Mouse (Mus musculus): ENCODE data around the gene Plch2. TPM values are rescaled to one million over a fixed set of nuclear protein-coding genes. Genes with fewer than 3 reads are reported as not detected.

Plch2 gene
- polyA plus RNA-seq, 1 experiment from 2014 or later: 3.5 TPM

GRCm38 (mm10) chr4:154972546-154972945, 84.0 kb downstream of the Plch2 start:
- H3K36me3 ChIP-seq (replicated peaks): peaks cover 98% of the 10 kb centered on the region
- WGBS: 96% methylated on average over 12 of the region's 12 CpGs
- H3K27me3 ChIP-seq (replicated peaks; ENCODE audit: low read depth, poor library complexity, severe bottlenecking): no peaks in the 10 kb centered on the region
- H3K27ac ChIP-seq (replicated peaks): no peak overlapping the region
- DNase-seq (ENCODE audit: low spot score): no peak
- H3K4me1 ChIP-seq: peaks cover under 1% of the 10 kb centered on the region; the same call in 1 of the 2 replicates
- no peak overlapping the region for H3K4me3 ChIP-seq
- no peaks in the 10 kb centered on the region for H3K9me3 ChIP-seq

DNA sequence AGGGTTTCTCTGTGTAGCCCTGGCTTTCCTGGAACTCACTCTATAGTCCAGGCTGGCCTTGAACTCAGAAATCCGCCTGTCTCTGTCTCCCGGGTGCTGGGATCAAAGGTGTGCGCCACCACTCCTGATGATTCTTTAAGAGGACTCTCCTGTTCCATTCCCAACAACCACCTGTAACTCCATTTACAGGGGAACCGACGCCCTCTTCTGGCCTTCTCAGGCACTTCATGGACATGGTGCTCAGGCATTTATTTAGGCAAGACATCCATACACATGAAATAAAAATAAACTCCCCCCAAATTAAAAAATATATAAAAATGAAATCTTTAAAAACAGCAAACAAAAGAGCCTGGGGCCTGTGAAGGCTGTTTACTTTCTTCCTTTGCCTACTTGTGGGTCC, 89.4 kb downstream of the Plch2 start:
- Histone ChIP-seq H3K27ac (replicated peaks) (no peak overlapping the region), H3K4me3 (no peak overlapping the region), H3K36me3 (replicated peaks) (peaks cover 65% of the 10 kb centered on the region), H3K4me1 (peaks cover 45% of the 10 kb centered on the region), H3K9me3 (no peaks in the 10 kb centered on the region), H3K27me3 (replicated peaks; ENCODE audit: low read depth, poor library complexity, severe bottlenecking) (peaks cover 18% of the 10 kb centered on the region)
- DNase-seq (ENCODE audit: low spot score): no peak
- 56% methylated on average over 5 of the region's 5 CpGs for WGBS

- Histone ChIP-seq H3K4me3 (peak overlapping the region; percentile 91), H3K4me1 (peaks cover 58% of the 10 kb centered on the region), H3K9me3 (no peaks in the 10 kb centered on the region), H3K27ac (replicated peaks) (no peak overlapping the region), H3K36me3 (replicated peaks) (peaks cover 60% of the 10 kb centered on the region), H3K27me3 (replicated peaks; ENCODE audit: low read depth, poor library complexity, severe bottlenecking) (peaks cover 31% of the 10 kb centered on the region)
- no peak for DNase-seq (ENCODE audit: low spot score)
- WGBS: 82% methylated on average over 3 of the region's 3 CpGs
Observed at GRCm38 (mm10) chr4:154965856-154966255, 90.7 kb downstream of the Plch2 start.

- Histone ChIP-seq H3K27me3 (replicated peaks; ENCODE audit: low read depth, poor library complexity, severe bottlenecking) (peaks cover 42% of the 10 kb centered on the region), H3K4me1 (peaks cover 70% of the 10 kb centered on the region), H3K36me3 (replicated peaks) (peaks cover 49% of the 10 kb centered on the region), H3K9me3 (no peaks in the 10 kb centered on the region), H3K27ac (replicated peaks) (peak overlapping the region; percentile 98), H3K4me3 (peak overlapping the region; percentile 91)
- WGBS: 1% methylated on average over 36 of the region's 36 CpGs
- DNase-seq (ENCODE audit: low spot score): no peak
Observed at GRCm38 (mm10) chr4:154964581-154965235, 91.9 kb downstream of the Plch2 start.

- Histone ChIP-seq H3K4me3 (peak within 1 kb of the TSS; percentile 91), H3K27ac (replicated peaks) (peak within 1 kb of the TSS; percentile 98), H3K4me1 (peaks cover 76% of the 10 kb centered on the region), H3K36me3 (replicated peaks) (peaks cover 42% of the 10 kb centered on the region), H3K9me3 (no peaks in the 10 kb centered on the region), H3K27me3 (replicated peaks; ENCODE audit: low read depth, poor library complexity, severe bottlenecking) (peaks cover 49% of the 10 kb centered on the region)
- DNase-seq (ENCODE audit: low spot score): peak; percentile 92
- under 1% methylated on average over 66 of the region's 66 CpGs for WGBS
Observed at GRCm38 (mm10) chr4:154963901-154964580, 92.5 kb downstream of the Plch2 start, which contains the start of gene Pank4. TSS of gene Pank4 (plus strand) at chr4:154964123.

- Histone ChIP-seq H3K36me3 (replicated peaks) (peaks cover 36% of the 10 kb centered on the region), H3K27ac (replicated peaks) (peak overlapping the region; percentile 98), H3K4me3 (peak overlapping the region; percentile 91), H3K27me3 (replicated peaks; ENCODE audit: low read depth, poor library complexity, severe bottlenecking) (peaks cover 56% of the 10 kb centered on the region), H3K9me3 (no peaks in the 10 kb centered on the region), H3K4me1 (peaks cover 84% of the 10 kb centered on the region)
- WGBS: 30% methylated on average over 11 of the region's 11 CpGs
- DNase-seq (ENCODE audit: low spot score): no peak
Observed at GRCm38 (mm10) chr4:154963190-154963836, 93.3 kb downstream of the Plch2 start.

DNA sequence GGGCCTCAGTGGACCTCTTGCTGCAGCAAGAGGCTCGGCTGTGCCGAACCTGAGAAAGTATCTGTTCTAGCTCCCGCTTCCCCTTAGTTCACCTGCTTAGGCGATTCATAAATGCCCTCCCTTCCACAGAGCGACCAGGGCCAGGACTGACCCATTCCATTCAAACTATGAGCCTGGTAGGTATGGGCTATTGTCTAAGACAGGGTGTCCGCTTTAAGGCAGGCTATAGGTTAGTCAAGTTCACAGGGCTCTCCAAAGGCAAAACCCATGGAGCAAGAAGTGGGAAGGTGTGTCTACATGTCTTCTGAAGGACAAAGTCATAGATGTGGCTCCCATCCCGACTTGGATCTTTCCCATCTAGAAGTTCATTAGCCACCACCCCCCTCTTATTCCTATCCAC, 93.9 kb downstream of the Plch2 start:
- Histone ChIP-seq H3K36me3 (replicated peaks) (peaks cover 30% of the 10 kb centered on the region), H3K27me3 (replicated peaks; ENCODE audit: low read depth, poor library complexity, severe bottlenecking) (peaks cover 62% of the 10 kb centered on the region), H3K4me1 (peaks cover 90% of the 10 kb centered on the region), H3K27ac (replicated peaks) (peak overlapping the region; percentile 98), H3K4me3 (peak overlapping the region; percentile 91), H3K9me3 (no peaks in the 10 kb centered on the region)
- no peak for DNase-seq (ENCODE audit: low spot score)
- WGBS: 73% methylated on average over 7 of the region's 7 CpGs

- H3K9me3 ChIP-seq: no peaks in the 10 kb centered on the region
- 15% methylated on average over 13 of the region's 13 CpGs for WGBS
- peak overlapping the region; percentile 98 for H3K27ac ChIP-seq (replicated peaks)
- no peak for DNase-seq (ENCODE audit: low spot score)
- H3K4me3 ChIP-seq: peak overlapping the region; percentile 91
- peaks cover 23% of the 10 kb centered on the region for H3K36me3 ChIP-seq (replicated peaks)
- peaks cover 70% of the 10 kb centered on the region for H3K27me3 ChIP-seq (replicated peaks; ENCODE audit: low read depth, poor library complexity, severe bottlenecking)
- peaks cover 95% of the 10 kb centered on the region for H3K4me1 ChIP-seq
Observed at GRCm38 (mm10) chr4:154961911-154962310, 94.7 kb downstream of the Plch2 start.

GRCm38 (mm10) chr4:154961226-154961738, 95.3 kb downstream of the Plch2 start:
- peak; percentile 71 for DNase-seq (ENCODE audit: low spot score)
- Histone ChIP-seq H3K4me1 (peaks cover 93% of the 10 kb centered on the region), H3K27ac (replicated peaks) (peak overlapping the region; percentile 98), H3K36me3 (replicated peaks) (peaks cover 17% of the 10 kb centered on the region), H3K27me3 (replicated peaks; ENCODE audit: low read depth, poor library complexity, severe bottlenecking) (peaks cover 76% of the 10 kb centered on the region), H3K9me3 (no peaks in the 10 kb centered on the region), H3K4me3 (peak overlapping the region; percentile 91)
- under 1% methylated on average over 47 of the region's 47 CpGs for WGBS

- H3K4me1 ChIP-seq: peaks cover 88% of the 10 kb centered on the region
- H3K27me3 ChIP-seq (replicated peaks; ENCODE audit: low read depth, poor library complexity, severe bottlenecking): peaks cover 82% of the 10 kb centered on the region
- peak within 1 kb of the TSS; percentile 98 for H3K27ac ChIP-seq (replicated peaks)
Observed at GRCm38 (mm10) chr4:154960690-154961225, 95.8 kb downstream of the Plch2 start, which contains the start of gene Hes5. TSS of gene Hes5 (plus strand) at chr4:154960923.

DNA sequence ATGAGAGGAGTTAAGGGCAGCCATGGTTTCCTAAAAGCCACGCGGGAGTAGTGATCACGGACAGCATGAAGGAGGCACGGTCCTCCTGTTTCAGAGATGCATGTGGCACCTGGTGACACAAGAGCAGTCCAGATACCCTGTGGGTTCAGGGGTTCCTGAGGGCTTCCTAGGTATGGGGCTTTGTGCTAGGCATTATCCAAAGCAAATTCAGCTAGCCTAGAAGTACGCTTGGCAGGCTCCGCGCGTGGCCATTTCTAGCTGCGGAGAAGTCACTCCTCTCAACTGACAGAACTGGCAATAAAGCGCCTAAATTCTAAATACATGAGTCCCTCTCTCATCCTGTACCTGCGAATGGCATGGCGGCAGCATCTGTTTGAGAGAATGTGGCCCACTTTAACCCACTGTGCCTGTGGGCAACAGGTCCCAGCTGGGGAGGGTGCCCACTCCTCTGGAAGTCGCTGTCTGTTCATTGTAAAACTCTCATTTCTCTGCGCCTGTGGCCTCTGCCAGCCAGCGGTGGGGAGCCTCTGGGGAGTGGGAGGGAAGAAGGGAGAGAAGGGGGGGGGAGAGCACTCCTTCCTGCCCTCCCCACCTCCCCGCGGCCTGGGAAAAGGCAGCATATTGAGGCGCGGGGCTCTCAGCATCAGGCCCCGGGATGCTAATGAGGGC, 96.4 kb downstream of the Plch2 start:
- Histone ChIP-seq H3K36me3 (replicated peaks) (peaks cover 12% of the 10 kb centered on the region), H3K9me3 (no peaks in the 10 kb centered on the region), H3K4me3 (peak overlapping the region; percentile 91), H3K27ac (replicated peaks) (peak overlapping the region; percentile 98), H3K27me3 (replicated peaks; ENCODE audit: low read depth, poor library complexity, severe bottlenecking) (peaks cover 88% of the 10 kb centered on the region), H3K4me1 (peaks cover 82% of the 10 kb centered on the region)
- no peak for DNase-seq (ENCODE audit: low spot score)
- 20% methylated on average over 20 of the region's 20 CpGs for WGBS

More at GRCm38 (mm10) chr4:154960690-154961225, 95.8 kb downstream of the Plch2 start, which contains the start of gene Hes5:
- Histone ChIP-seq H3K9me3 (no peaks in the 10 kb centered on the region), H3K4me3 (peak within 1 kb of the TSS; percentile 91), H3K36me3 (replicated peaks) (peaks cover 12% of the 10 kb centered on the region)
- WGBS: under 1% methylated on average over 65 of the region's 65 CpGs
- DNase-seq (ENCODE audit: low spot score): peak; percentile 80

- Histone ChIP-seq H3K27ac (replicated peaks) (peak overlapping the region; percentile 78), H3K4me1 (peaks cover 81% of the 10 kb centered on the region), H3K4me3 (peak overlapping the region; percentile 45), H3K9me3 (no peaks in the 10 kb centered on the region), H3K27me3 (replicated peaks; ENCODE audit: low read depth, poor library complexity, severe bottlenecking) (peaks cover 100% of the 10 kb centered on the region), H3K36me3 (replicated peaks) (peaks cover 12% of the 10 kb centered on the region)
- DNase-seq (ENCODE audit: low spot score): no peak
- 12% methylated on average over 8 of the region's 8 CpGs for WGBS
Observed at GRCm38 (mm10) chr4:154958621-154959020, 98.0 kb downstream of the Plch2 start.

All from embryonic facial prominence, embryonic 10.5 days (tissue).